Mouse (Mus musculus) neural tube, embryonic 13.5 days (tissue): Measurements from ENCODE around the gene Rgs6. TPM values are rescaled to one million over a fixed set of nuclear protein-coding genes. Genes with fewer than 3 reads are reported as not detected.

Source experiments
- ATAC-seq: fragments of 200-750 bp; cut with Nextera tagmentation; 2 replicates; pipeline ENCODE4 v1.8.0; 2017; ENCODE audit warnings: low read depth, mild to moderate bottlenecking, moderate TSS enrichment, moderate library complexity
- H3K27ac ChIP-seq: fragments of 300-500 bp; sonication (generic); replicated peaks from 2 replicates; pipeline ENCODE4 v1.5.1; 2015; ENCODE audit warnings: moderate library complexity, mild to moderate bottlenecking, inconsistent platforms
- H3K27me3 ChIP-seq: fragments of 300-500 bp; sonication (generic); 2 replicates; pipeline ENCODE4 v1.6.1; 2015; ENCODE audit warnings: mild to moderate bottlenecking, inconsistent platforms
- H3K36me3 ChIP-seq: fragments of 300-500 bp; sonication (generic); 2 replicates; pipeline ENCODE4 v1.6.1; 2015; ENCODE audit warnings: mild to moderate bottlenecking, inconsistent platforms
- H3K4me1 ChIP-seq: fragments of 300-500 bp; sonication (generic); replicated peaks from 2 replicates; pipeline ENCODE4 v1.6.1; 2015; ENCODE audit warnings: inconsistent platforms
- H3K4me2 ChIP-seq: fragments of 300-500 bp; sonication (generic); 2 replicates; pipeline ENCODE4 v1.6.1; 2015; ENCODE audit warnings: inconsistent platforms, mild to moderate bottlenecking, moderate library complexity
- H3K4me3 ChIP-seq: fragments of 300-500 bp; sonication (generic); 2 replicates; pipeline ENCODE4 v1.5.1; 2015; ENCODE audit warnings: mild to moderate bottlenecking, inconsistent platforms
- H3K9ac ChIP-seq: fragments of 300-500 bp; sonication (generic); 2 replicates; pipeline ENCODE4 v1.6.1; 2015; ENCODE audit warnings: moderate library complexity, mild to moderate bottlenecking, inconsistent platforms
- H3K9me3 ChIP-seq: fragments of 300-500 bp; sonication (generic); 2 replicates; pipeline ENCODE4 v1.6.1; 2016; ENCODE audit warnings: inconsistent platforms
- WGBS: fragments of 180-500 bp; shearing (Covaris S2); methylation state at CpG from one replicate; pipeline ENCODE4 v1.1.7; 2015; 5-methylcytosine and 5-hydroxymethylcytosine counted together
- polyA plus RNA-seq: library from polyadenylated mRNA; unstranded; fragments of >200 nt; fragmentation: Nextera tagmentation; extraction: Ambion mirVana; gene quantifications from 2 replicates; pipeline ENCODE4 v1.2.1, GENCODE M21; 2015

Gene Rgs6
- polyA plus RNA-seq, 1 experiment from 2014 or later = 3.1 TPM

- Histone ChIP-seq H3K4me3 (no peak overlapping the region), H3K9ac (no peak overlapping the region), H3K36me3 (no peaks in the 10 kb centered on the region), H3K27ac (no peak overlapping the region), H3K4me1 (no peaks in the 10 kb centered on the region), H3K9me3 (no peaks in the 10 kb centered on the region), H3K4me2 (no peak overlapping the region), H3K27me3 (no peaks in the 10 kb centered on the region)
- WGBS = 41% methylated on average over 4 of the region's 4 CpGs
- ATAC-seq = no peak
These were observed 382.5 kb downstream of the Rgs6 start for GRCm38 (mm10) chr12:82970521-82971105.

GRCm38 (mm10) chr12:82971176-82971575 lies 383.1 kb downstream of the Rgs6 start:
- Histone ChIP-seq H3K4me2 (no peak overlapping the region), H3K4me1 (no peaks in the 10 kb centered on the region), H3K27ac (no peak overlapping the region), H3K4me3 (no peak overlapping the region), H3K9me3 (no peaks in the 10 kb centered on the region), H3K9ac (no peak overlapping the region), H3K36me3 (no peaks in the 10 kb centered on the region), H3K27me3 (no peaks in the 10 kb centered on the region)
- ATAC-seq = no peak
- 83% methylated on average over 1 of the region's 1 CpGs for WGBS

GRCm38 (mm10) chr12:82972661-82973060 lies 384.6 kb downstream of the Rgs6 start:
- no peak overlapping the region for H3K9ac ChIP-seq
- no peaks in the 10 kb centered on the region for H3K36me3 ChIP-seq
- no peak for ATAC-seq
- H3K9me3 ChIP-seq = no peaks in the 10 kb centered on the region
- no peak overlapping the region for H3K27ac ChIP-seq
- no peak overlapping the region for H3K4me2 ChIP-seq
- no peaks in the 10 kb centered on the region for H3K4me1 ChIP-seq
- H3K4me3 ChIP-seq = no peak overlapping the region
- no peaks in the 10 kb centered on the region for H3K27me3 ChIP-seq

GRCm38 (mm10) chr12:82973771-82974170 lies 385.7 kb downstream of the Rgs6 start:
- 85% methylated on average over 3 of the region's 3 CpGs for WGBS

GRCm38 (mm10) chr12:82978275-82978674 lies 390.2 kb downstream of the Rgs6 start:
- Histone ChIP-seq H3K4me1 (no peaks in the 10 kb centered on the region), H3K27ac (no peak overlapping the region), H3K4me2 (no peak overlapping the region), H3K9ac (no peak overlapping the region), H3K9me3 (no peaks in the 10 kb centered on the region), H3K4me3 (no peak overlapping the region), H3K36me3 (no peaks in the 10 kb centered on the region), H3K27me3 (no peaks in the 10 kb centered on the region)
- 90% methylated on average over 3 of the region's 3 CpGs for WGBS
- ATAC-seq = no peak

More at GRCm38 (mm10) chr12:82973771-82974170, 385.7 kb downstream of the Rgs6 start:
- no peak overlapping the region for H3K4me2 ChIP-seq
- no peak overlapping the region for H3K27ac ChIP-seq
- H3K36me3 ChIP-seq = no peaks in the 10 kb centered on the region
- no peaks in the 10 kb centered on the region for H3K27me3 ChIP-seq
- H3K4me1 ChIP-seq = no peaks in the 10 kb centered on the region
- no peak overlapping the region for H3K4me3 ChIP-seq
- ATAC-seq = no peak
- no peak overlapping the region for H3K9ac ChIP-seq
- H3K9me3 ChIP-seq = no peaks in the 10 kb centered on the region

GRCm38 (mm10) chr12:82982716-82983115 lies 394.6 kb downstream of the Rgs6 start:
- no peak overlapping the region for H3K4me2 ChIP-seq
- WGBS = 89% methylated on average over 4 of the region's 4 CpGs
- H3K9me3 ChIP-seq = no peaks in the 10 kb centered on the region
- H3K9ac ChIP-seq = no peak overlapping the region
- H3K27ac ChIP-seq = no peak overlapping the region
- H3K27me3 ChIP-seq = no peaks in the 10 kb centered on the region
- no peaks in the 10 kb centered on the region for H3K36me3 ChIP-seq
- H3K4me3 ChIP-seq = no peak overlapping the region
- no peaks in the 10 kb centered on the region for H3K4me1 ChIP-seq
- ATAC-seq = no peak

GRCm38 (mm10) chr12:82985300-82985699 lies 397.2 kb downstream of the Rgs6 start:
- Histone ChIP-seq H3K27me3 (no peaks in the 10 kb centered on the region), H3K27ac (no peak overlapping the region), H3K4me1 (no peaks in the 10 kb centered on the region), H3K4me2 (no peak overlapping the region), H3K9me3 (no peaks in the 10 kb centered on the region), H3K9ac (no peak overlapping the region), H3K36me3 (no peaks in the 10 kb centered on the region), H3K4me3 (no peak overlapping the region)
- WGBS = 71% methylated on average over 8 of the region's 8 CpGs
- ATAC-seq = no peak

GRCm38 (mm10) chr12:82987661-82988060 lies 399.6 kb downstream of the Rgs6 start:
- H3K27ac ChIP-seq = no peak overlapping the region
- H3K4me3 ChIP-seq = no peak overlapping the region
- no peak for ATAC-seq
- H3K27me3 ChIP-seq = no peaks in the 10 kb centered on the region
- no peak overlapping the region for H3K9ac ChIP-seq
- H3K9me3 ChIP-seq = no peaks in the 10 kb centered on the region
- H3K4me2 ChIP-seq = no peak overlapping the region
- 95% methylated on average over 1 of the region's 1 CpGs for WGBS
- no peaks in the 10 kb centered on the region for H3K4me1 ChIP-seq
- no peaks in the 10 kb centered on the region for H3K36me3 ChIP-seq

GRCm38 (mm10) chr12:82993905-82994304 lies 405.8 kb downstream of the Rgs6 start:
- Histone ChIP-seq H3K27me3 (no peaks in the 10 kb centered on the region), H3K4me3 (no peak overlapping the region), H3K36me3 (no peaks in the 10 kb centered on the region), H3K4me2 (no peak overlapping the region), H3K27ac (no peak overlapping the region), H3K4me1 (peaks cover 6% of the 10 kb centered on the region; the same call in 1 of the 2 replicates), H3K9ac (no peak overlapping the region), H3K9me3 (no peaks in the 10 kb centered on the region)
- no peak for ATAC-seq
- 28% methylated on average over 4 of the region's 4 CpGs for WGBS

GRCm38 (mm10) chr12:82996775-82997174 lies 408.7 kb downstream of the Rgs6 start:
- Histone ChIP-seq H3K9ac (no peak overlapping the region), H3K27me3 (no peaks in the 10 kb centered on the region), H3K4me1 (peaks cover 6% of the 10 kb centered on the region; the same call in 1 of the 2 replicates), H3K9me3 (no peaks in the 10 kb centered on the region), H3K27ac (no peak overlapping the region), H3K36me3 (no peaks in the 10 kb centered on the region), H3K4me2 (no peak overlapping the region), H3K4me3 (no peak overlapping the region)
- 26% methylated on average over 4 of the region's 4 CpGs for WGBS
- no peak for ATAC-seq

GRCm38 (mm10) chr12:82998682-82999332 lies 410.7 kb downstream of the Rgs6 start:
- WGBS = 93% methylated on average over 10 of the region's 10 CpGs
- H3K4me2 ChIP-seq = no peak overlapping the region
- no peak for ATAC-seq

GRCm38 (mm10) chr12:82999333-83000032 lies 411.4 kb downstream of the Rgs6 start:
- 86% methylated on average over 7 of the region's 7 CpGs for WGBS
- no peaks in the 10 kb centered on the region; the same call in 1 of the 2 replicates for H3K4me1 ChIP-seq
- H3K9me3 ChIP-seq = no peaks in the 10 kb centered on the region
- H3K4me3 ChIP-seq = no peak overlapping the region
- no peak overlapping the region for H3K4me2 ChIP-seq
- H3K36me3 ChIP-seq = no peaks in the 10 kb centered on the region
- ATAC-seq = no peak
- no peaks in the 10 kb centered on the region for H3K27me3 ChIP-seq
- no peak overlapping the region for H3K27ac ChIP-seq
- H3K9ac ChIP-seq = no peak overlapping the region

More at GRCm38 (mm10) chr12:82998682-82999332, 410.7 kb downstream of the Rgs6 start:
- Histone ChIP-seq H3K4me3 (no peak overlapping the region), H3K4me1 (peaks cover 6% of the 10 kb centered on the region; the same call in 1 of the 2 replicates), H3K27me3 (no peaks in the 10 kb centered on the region), H3K36me3 (no peaks in the 10 kb centered on the region), H3K9ac (no peak overlapping the region), H3K9me3 (no peaks in the 10 kb centered on the region), H3K27ac (no peak overlapping the region)
